In the genomic region with DNA sequence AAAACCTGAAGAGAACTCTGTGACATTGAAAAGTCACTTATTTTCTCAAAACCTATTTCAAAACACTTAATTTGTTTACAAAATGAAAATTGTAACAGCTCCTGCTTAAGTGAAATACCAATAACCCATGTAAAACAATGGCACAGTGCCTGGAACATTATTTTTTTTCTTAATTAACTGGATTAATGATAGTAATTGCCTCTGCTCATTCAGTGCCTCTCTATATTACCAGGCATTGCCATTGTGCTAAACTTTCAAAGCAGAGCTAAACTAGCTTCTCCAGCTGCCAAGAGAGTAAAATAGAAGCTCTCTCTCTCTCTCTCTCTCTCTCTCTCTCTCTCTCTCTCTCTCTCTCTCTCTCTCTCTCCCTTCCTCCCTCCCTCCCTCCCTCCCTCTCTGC, we compare ENCODE assay signal across 9 mouse cellular contexts. TPM values are rescaled to one million over a fixed set of nuclear protein-coding genes. Genes with fewer than 3 reads are reported as not detected.
DNase-seq lines count a peak whose midpoint lies in the region; ATAC-seq and TF ChIP-seq lines count a peak whose summit lies in the region.
"Had no signal": no experiment of that assay in that cellular context is flagged by ENCODE, and none has a peak within 500 bp of the region (broad histone marks: within the 10 kb centered on the region; RNA-seq: fewer than 3 reads in every experiment).

No protein-coding gene starts in this region.

- peak overlapping the region; percentile 91 for H3K4me2 ChIP-seq in liver, embryonic 11.5 days
- peak overlapping the region; percentile 83 for H3K4me2 ChIP-seq in stomach, embryonic 16.5 days (ENCODE audit: low read depth, low read length)

- no peak overlapping the region for H3K27ac ChIP-seq in spleen, adult 2 months (ENCODE audit: insufficient read depth, low read length)
- H3K27ac ChIP-seq in liver, embryonic 11.5 days (ENCODE audit: low read depth, low read length), result 0 out of 2 replicates have a peak overlapping the region, but pooled peaks have one; percentile 8
- H3K27ac ChIP-seq in stomach, embryonic 16.5 days (ENCODE audit: low read length), result no peak overlapping the region

- peaks cover 31% of the 10 kb centered on the region for H3K4me1 ChIP-seq in erythroblast, embryonic 14.5 days (ENCODE audit: control insufficient read depth)
- H3K4me1 ChIP-seq in spleen, adult 2 months (ENCODE audit: control insufficient read depth, insufficient read depth, insufficient read length), result peaks cover 3% of the 10 kb centered on the region; the same call in 1 of the 2 replicates
- H3K4me1 ChIP-seq in liver, embryonic 11.5 days (replicated peaks; ENCODE audit: control insufficient read depth, insufficient read depth, low read length), result peaks cover 6% of the 10 kb centered on the region
- H3K4me1 ChIP-seq in stomach, embryonic 16.5 days (ENCODE audit: control insufficient read depth, insufficient read depth, low read length), result peaks cover 6% of the 10 kb centered on the region; the same call in 1 of the 2 replicates

- ATAC-seq in erythroblast, adult 5-6 weeks (replicated peaks; ENCODE audit: low FRiP score, poor library complexity, severe bottlenecking), result no peak
- ATAC-seq in liver, embryonic 11.5 days (replicated peaks; ENCODE audit: low FRiP score), result no peak
- no peak for ATAC-seq in stomach, embryonic 16.5 days (ENCODE audit: insufficient read depth, low FRiP score)

- TF ChIP-seq POLR2A in spleen, adult 2 months (IDR thresholded peaks at IDR 0.05; ENCODE audit: low read depth, low read length), result no peak

- H3K36me3 ChIP-seq in erythroblast, embryonic 14.5 days (ENCODE audit: control insufficient read depth), result peaks cover 37% of the 10 kb centered on the region
- H3K36me3 ChIP-seq in spleen, adult 2 months (ENCODE audit: control insufficient read depth, insufficient read depth, low read length), result peaks cover 4% of the 10 kb centered on the region; the same call in 1 of the 2 replicates
- H3K36me3 ChIP-seq in liver, embryonic 11.5 days (ENCODE audit: control insufficient read depth, insufficient read depth, low read length), result peaks cover 7% of the 10 kb centered on the region
- no peaks in the 10 kb centered on the region; the same call in 1 of the 2 replicates for H3K36me3 ChIP-seq in stomach, embryonic 16.5 days (ENCODE audit: control insufficient read depth, insufficient read depth, low read length)

- no peaks in the 10 kb centered on the region for H3K9me3 ChIP-seq in erythroblast, embryonic 14.5 days (ENCODE audit: control insufficient read depth, low read length)
- H3K9me3 ChIP-seq in liver, embryonic 11.5 days (ENCODE audit: control insufficient read depth, low read length), result no peaks in the 10 kb centered on the region
- no peaks in the 10 kb centered on the region for H3K9me3 ChIP-seq in stomach, embryonic 16.5 days (replicated peaks; ENCODE audit: control insufficient read depth, low read length)

- no peak for DNase-seq in spleen, adult 2 months (ENCODE audit: low read depth in 1 of 2, low spot score in 2 of 2)
- DNase-seq in spleen, adult 18-20 months, result no peak
- DNase-seq in liver, embryonic 11.5 days (ENCODE audit: low spot score), result no peak
- DNase-seq in retina, postnatal 1 day, result no peak
- DNase-seq in left cerebral cortex, adult 18-20 months (ENCODE audit: low spot score in 2 of 2), result no peak

- no peaks in the 10 kb centered on the region for H3K27me3 ChIP-seq in erythroblast, embryonic 14.5 days (ENCODE audit: control insufficient read depth)
- H3K27me3 ChIP-seq in spleen, adult 2 months (ENCODE audit: control insufficient read depth, insufficient read depth, low read length), result no peaks in the 10 kb centered on the region
- H3K27me3 ChIP-seq in liver, embryonic 11.5 days (replicated peaks; ENCODE audit: control insufficient read depth, insufficient read depth, low read length), result no peaks in the 10 kb centered on the region
- H3K27me3 ChIP-seq in stomach, embryonic 16.5 days (ENCODE audit: control insufficient read depth, insufficient read depth, low read length), result no peaks in the 10 kb centered on the region

- peak overlapping the region; percentile 68 for H3K4me3 ChIP-seq in erythroblast, embryonic 14.5 days (replicated peaks)
- H3K4me3 ChIP-seq in spleen, adult 2 months (ENCODE audit: extremely low read depth, insufficient read depth, insufficient read length), result peak overlapping the region; percentile 99; the same call in 1 of the 2 replicates
- H3K4me3 ChIP-seq in liver, embryonic 11.5 days (ENCODE audit: low read depth, low read length), result peak overlapping the region; percentile 81
- peak overlapping the region; percentile 72 for H3K4me3 ChIP-seq in stomach, embryonic 16.5 days (replicated peaks; ENCODE audit: low read length)

- H3K9ac ChIP-seq in liver, embryonic 11.5 days (ENCODE audit: low read depth, low read length), result peak overlapping the region; percentile 79
- peak overlapping the region; percentile 84 for H3K9ac ChIP-seq in stomach, embryonic 16.5 days (ENCODE audit: low read length)

- TF ChIP-seq CTCF in spleen, adult 2 months (IDR thresholded peaks at IDR 0.05; ENCODE audit: extremely low read depth, insufficient read depth, insufficient read length, insufficient replicate concordance), result no peak

RNA-seq across cellular contexts. Expression of gene Dmap1, which starts 0.4 kb away (rescaled TPM):
- polyA plus RNA-seq in erythroblast, embryonic 14.5 days (2012), result 1.7 and 2.1 TPM in 2 replicates
- total RNA-seq in erythroblast, adult 5-6 weeks (2015; ENCODE audit: low replicate concordance), result 5.6 and 9.8 TPM in 2 replicates
- 6.7 and 17.0 TPM in 2 replicates for total RNA-seq in erythroblast, adult 5-6 weeks (2017; ENCODE audit: low replicate concordance)
- 13.9 and 16.4 TPM in 2 replicates for polyA plus RNA-seq in spleen, adult 2 months (2012; rRNA removed)
- 56.7 and 59.0 TPM in 2 replicates for polyA plus RNA-seq in liver, embryonic 11.5 days (2014; fragmentation: Nextera tagmentation; extraction: Ambion mirVana)
- polyA plus RNA-seq in stomach, embryonic 16.5 days (2015; fragmentation: Nextera tagmentation; extraction: Ambion mirVana), result 40.2 and 42.8 TPM in 2 replicates
- 10 to 100 TPM; 38.8 to 39.6 TPM for total RNA-seq in left cerebral cortex, adult 18-20 months (2021)

RNA-seq across cellular contexts. Expression of gene Gm12845, which starts 41.7 kb away (rescaled TPM):
- not detected in 2 replicates for polyA plus RNA-seq in erythroblast, embryonic 14.5 days (2012)
- not detected in 2 replicates for total RNA-seq in erythroblast, adult 5-6 weeks (2015; ENCODE audit: low replicate concordance)
- not detected in 2 replicates for total RNA-seq in erythroblast, adult 5-6 weeks (2017; ENCODE audit: low replicate concordance)
- polyA plus RNA-seq in spleen, adult 2 months (2012; rRNA removed), result not detected in 2 replicates
- not detected in 2 replicates for polyA plus RNA-seq in liver, embryonic 11.5 days (2014; fragmentation: Nextera tagmentation; extraction: Ambion mirVana)
- polyA plus RNA-seq in stomach, embryonic 16.5 days (2015; fragmentation: Nextera tagmentation; extraction: Ambion mirVana), result not detected in 2 replicates
- not detected for total RNA-seq in left cerebral cortex, adult 18-20 months (2021)
- total RNA-seq: adrenal gland, postnatal 4 days had no signal
